Mouse (Mus musculus) C2C12 (cell line): Measurements from ENCODE around the gene Cldn7. TPM values are rescaled to one million over a fixed set of nuclear protein-coding genes. Genes with fewer than 3 reads are reported as not detected.

Source experiments
- H3K27me3 ChIP-seq: one replicate; pipeline ENCODE4 v1.6.1; 2011; ENCODE audit not compliant: control insufficient read depth, insufficient read depth, insufficient read length
- H3K36me3 ChIP-seq: one replicate; pipeline ENCODE4 v1.6.1; 2011; ENCODE audit not compliant: control insufficient read depth, insufficient read depth
- H3K4me3 ChIP-seq: one replicate; pipeline ENCODE4 v1.5.1; 2011; ENCODE audit warnings: mild to moderate bottlenecking, control low read depth; ENCODE audit not compliant: poor library complexity, insufficient read depth, severe bottlenecking
- H3K79me2 ChIP-seq: one replicate; pipeline ENCODE4 v1.6.1; 2011; ENCODE audit not compliant: control insufficient read depth, insufficient read depth
- H3K79me3 ChIP-seq: one replicate; pipeline ENCODE4 v1.6.1; 2011; ENCODE audit warnings: low read depth, control low read depth
- H3ac ChIP-seq: one replicate; pipeline ENCODE3; 2011; ENCODE audit warnings: low read depth; ENCODE audit not compliant: control insufficient read depth, insufficient read length
- CEBPB ChIP-seq: IDR thresholded peaks from one replicate; pipeline ENCODE4 v1.6.1; 2011; ENCODE audit warnings: low read depth, mild to moderate bottlenecking, control low read depth, moderate library complexity
- CTCF ChIP-seq: IDR thresholded peaks from one replicate; pipeline ENCODE4 v1.5.1; 2011; ENCODE audit not compliant: control insufficient read depth, insufficient read depth, insufficient read length
- FOSL1 ChIP-seq: IDR thresholded peaks from one replicate; pipeline ENCODE4 v1.8.0; 2011; ENCODE audit warnings: mild to moderate bottlenecking, low read length; ENCODE audit not compliant: poor library complexity, insufficient read depth, severe bottlenecking
- MAX ChIP-seq: IDR thresholded peaks from one replicate; pipeline ENCODE4 v1.6.1; 2011; ENCODE audit warnings: mild to moderate bottlenecking, control low read depth
- MYOD1 ChIP-seq: IDR thresholded peaks from one replicate; pipeline ENCODE4 v1.6.1; 2011; ENCODE audit warnings: low read depth; ENCODE audit not compliant: control insufficient read depth, insufficient read length
- MYOG ChIP-seq: IDR thresholded peaks from one replicate; pipeline ENCODE4 v1.6.1; 2011; ENCODE audit not compliant: control insufficient read depth, insufficient read length; ENCODE audit errors: extremely low read depth
- USF1 ChIP-seq: IDR thresholded peaks from one replicate; pipeline ENCODE4 v1.6.1; 2011; ENCODE audit warnings: low read depth, mild to moderate bottlenecking, control low read depth, moderate library complexity
- polyA plus RNA-seq: library from polyadenylated mRNA; unstranded; fragments of >200 nt; fragmentation: generic; extraction: Trizol; gene quantifications from one replicate; pipeline ENCODE4 v1.2.1, GENCODE M21; 2012; ENCODE audit warnings: missing spikeins

The Cldn7 gene
- polyA plus RNA-seq, 1 experiment: 0.06 TPM

DNA sequence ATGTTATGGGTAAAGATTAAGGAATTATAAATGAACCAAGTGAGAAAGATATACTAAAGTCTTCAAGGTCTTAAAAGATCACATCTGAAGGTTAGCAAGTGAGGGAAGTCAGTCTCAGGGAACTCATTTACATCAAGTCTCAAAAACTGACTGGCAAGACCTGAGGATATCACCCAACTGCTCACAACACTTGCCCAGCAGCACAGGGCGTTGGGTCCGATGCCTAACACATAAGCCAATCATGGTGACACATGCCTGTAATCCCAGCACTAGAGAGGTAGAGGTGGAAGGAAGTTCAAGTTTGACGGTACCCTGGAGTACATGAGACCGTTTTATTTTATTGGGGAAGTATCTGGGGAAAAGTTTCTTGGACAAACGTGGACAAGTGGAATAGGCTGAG, 46.5 kb upstream of the Cldn7 start:
- Histone ChIP-seq H3ac (no peak overlapping the region), H3K79me2 (peaks cover 78% of the 10 kb centered on the region), H3K36me3 (peaks cover 63% of the 10 kb centered on the region), H3K4me3 (no peak overlapping the region), H3K27me3 (no peaks in the 10 kb centered on the region), H3K79me3 (peaks cover 50% of the 10 kb centered on the region)
- no peak for TF ChIP-seq CEBPB
- no peak for TF ChIP-seq MYOD1
- TF ChIP-seq USF1: no peak
- no peak for TF ChIP-seq MAX
- TF ChIP-seq FOSL1: no peak
- no peak for TF ChIP-seq CTCF
- TF ChIP-seq MYOG: no peak

DNA sequence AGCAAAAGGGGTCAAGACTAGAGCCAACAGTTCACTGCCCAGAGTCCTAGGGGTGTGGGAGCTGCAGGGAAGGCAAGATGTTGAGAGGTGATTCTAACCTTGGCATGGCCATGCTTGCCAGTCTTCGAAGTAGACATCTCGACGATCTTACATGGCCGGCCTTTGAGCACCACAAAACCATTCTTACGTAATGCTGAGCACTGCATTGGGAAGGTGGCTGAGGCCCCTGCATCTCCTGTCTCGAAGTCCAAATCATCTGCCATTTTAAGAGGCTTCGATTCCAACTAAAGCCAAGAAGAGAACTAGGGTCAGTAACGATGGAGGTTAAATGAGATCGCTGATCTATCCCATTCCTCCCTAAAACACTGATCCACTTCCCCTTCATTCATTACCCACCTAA, 45.5 kb upstream of the Cldn7 start:
- peaks cover 50% of the 10 kb centered on the region for H3K79me3 ChIP-seq
- peaks cover 77% of the 10 kb centered on the region for H3K79me2 ChIP-seq
- peaks cover 58% of the 10 kb centered on the region for H3K36me3 ChIP-seq
- H3ac ChIP-seq: peak overlapping the region; percentile 42
- H3K27me3 ChIP-seq: no peaks in the 10 kb centered on the region
- peak overlapping the region; percentile 100 for H3K4me3 ChIP-seq
- TF ChIP-seq MYOD1 (no peak), CTCF (no peak), FOSL1 (no peak), USF1 (no peak), MAX (no peak), MYOG (no peak), CEBPB (no peak)

DNA sequence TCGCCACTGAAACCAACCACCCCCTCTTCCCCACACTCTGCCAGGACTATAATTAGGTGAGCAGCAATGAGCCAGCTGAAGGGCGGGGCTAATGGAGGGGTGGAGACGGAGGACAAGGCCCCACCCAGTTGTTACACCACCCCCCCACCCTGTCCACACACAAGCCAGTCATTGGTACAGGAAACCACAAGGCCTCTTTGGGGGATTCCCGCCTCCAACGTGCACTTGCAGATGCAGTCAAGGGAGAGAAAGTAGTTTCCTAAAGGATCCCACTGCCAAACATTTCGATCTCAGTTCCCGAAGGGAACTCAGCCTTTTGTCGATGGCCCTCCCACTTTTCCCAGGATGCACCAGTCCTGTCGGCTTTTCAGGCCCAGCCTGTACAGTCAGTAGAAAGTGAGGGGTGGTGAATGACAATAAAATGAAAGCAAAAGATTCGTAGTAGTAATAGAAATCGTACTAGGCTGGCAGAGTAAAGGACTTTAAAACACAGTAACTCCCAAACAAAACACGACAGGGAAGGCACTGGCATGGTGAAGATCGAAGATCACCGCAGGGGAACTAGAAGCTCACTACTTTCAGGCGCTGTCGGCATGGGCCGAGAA, 44.8 kb upstream of the Cldn7 start:
- peaks cover 70% of the 10 kb centered on the region for H3K79me2 ChIP-seq
- peaks cover 54% of the 10 kb centered on the region for H3K36me3 ChIP-seq
- H3K4me3 ChIP-seq: peak overlapping the region; percentile 100
- TF ChIP-seq CEBPB: no peak
- peak; percentile 72 for TF ChIP-seq MAX
- no peak for TF ChIP-seq CTCF
- no peak for TF ChIP-seq MYOG
- H3K79me3 ChIP-seq: peaks cover 50% of the 10 kb centered on the region
- H3ac ChIP-seq: peak overlapping the region; percentile 98
- no peaks in the 10 kb centered on the region for H3K27me3 ChIP-seq

GRCm38 (mm10) chr11:69920266-69921031, 44.1 kb upstream of the Cldn7 start:
- Histone ChIP-seq H3K27me3 (no peaks in the 10 kb centered on the region), H3K36me3 (peaks cover 47% of the 10 kb centered on the region), H3K79me2 (peaks cover 63% of the 10 kb centered on the region), H3K4me3 (peak overlapping the region; percentile 100), H3ac (peak overlapping the region; percentile 98), H3K79me3 (peaks cover 50% of the 10 kb centered on the region)
- TF ChIP-seq CEBPB (no peak), MAX (peak; percentile 79)

DNA sequence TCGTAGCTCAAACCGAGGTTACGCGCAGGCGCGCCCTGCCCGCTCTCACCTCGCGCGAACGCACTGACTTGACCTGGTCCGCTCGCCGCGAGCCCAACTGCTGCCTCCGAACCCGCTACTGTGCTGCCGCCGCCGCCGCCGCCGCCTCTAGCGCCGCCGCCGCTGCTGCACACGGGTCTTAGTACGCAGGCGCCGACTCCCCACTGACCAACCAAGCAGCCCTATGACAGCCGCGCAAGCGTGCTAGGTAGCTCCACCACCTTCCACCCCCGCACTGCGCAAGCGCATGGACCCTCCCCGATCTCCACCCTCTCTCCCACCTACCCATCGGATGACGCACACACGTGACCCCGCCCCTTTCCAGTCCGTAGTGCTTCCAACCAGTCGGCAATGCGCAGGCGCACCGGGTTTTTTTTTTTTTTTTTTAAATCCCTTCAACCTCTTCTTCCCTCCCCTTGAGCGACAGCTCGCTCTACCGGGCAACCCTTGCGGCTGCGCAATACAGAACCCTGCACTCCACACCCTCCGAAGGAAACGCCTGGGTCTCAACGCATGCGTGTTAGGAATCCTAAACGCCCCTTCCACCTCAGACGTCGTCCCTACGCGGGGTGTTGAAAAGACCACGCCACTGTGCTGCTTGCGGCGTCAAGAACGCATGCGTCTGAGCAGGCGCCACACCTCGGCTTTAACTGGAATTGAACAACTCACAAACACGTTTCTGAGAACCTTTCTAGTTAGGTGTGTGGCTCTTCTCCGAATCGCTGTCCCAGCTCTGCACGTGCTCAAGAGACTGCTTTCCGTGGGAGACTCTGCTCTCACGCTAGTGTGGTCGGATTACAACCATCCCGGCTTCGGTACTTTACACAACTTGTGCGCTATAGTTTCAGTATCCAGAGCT, 43.2 kb upstream of the Cldn7 start, which contains the start of gene Eif5a:
TSS of gene Eif5a (minus strand) at position 845 of the 898 bp plus-strand sequence.
- peak within 1 kb of the TSS; percentile 100 for H3K4me3 ChIP-seq
- H3K79me2 ChIP-seq: peaks cover 54% of the 10 kb centered on the region
- H3K36me3 ChIP-seq: peaks cover 38% of the 10 kb centered on the region
- peaks cover 42% of the 10 kb centered on the region for H3K79me3 ChIP-seq
- TF ChIP-seq CTCF: peak; percentile 49
- TF ChIP-seq MYOD1: no peak
- no peak for TF ChIP-seq MYOG
- peak; percentile 99 for TF ChIP-seq MAX
- peak; percentile 93 for TF ChIP-seq USF1
- no peak for TF ChIP-seq CEBPB
- TF ChIP-seq FOSL1: no peak
- peak within 1 kb of the TSS; percentile 98 for H3ac ChIP-seq
- no peaks in the 10 kb centered on the region for H3K27me3 ChIP-seq
